9 mouse cellular contexts compared by ENCODE assay signal in genomic region chr1:147343276-147343953, GRCm38 (mm10).
DNase-seq lines count a peak whose midpoint lies in the region; ATAC-seq lines count a peak whose summit lies in the region.
"Had no signal": no experiment of that assay in that cellular context is flagged by ENCODE, and none has a peak within 500 bp of the region (broad histone marks: within the 10 kb centered on the region; RNA-seq: fewer than 3 reads in every experiment).

No protein-coding gene starts in this region.

- H3K4me1 ChIP-seq in embryonic facial prominence, embryonic 14.5 days (ENCODE audit: control insufficient read depth, insufficient read depth, low read length): no peaks in the 10 kb centered on the region
- H3K4me1 ChIP-seq in embryonic facial prominence, embryonic 10.5 days: no peaks in the 10 kb centered on the region
- H3K4me1 ChIP-seq: limb, embryonic 12.5 days had no signal

- no peak for ATAC-seq in embryonic facial prominence, embryonic 14.5 days (ENCODE audit: low read depth)
- ATAC-seq in inflammation-experienced regulatory T-cells, adult 6 months: no peak

- H3K4me2 ChIP-seq in embryonic facial prominence, embryonic 14.5 days (ENCODE audit: low read depth, low read length): no peak overlapping the region
- H3K4me2 ChIP-seq: limb, embryonic 12.5 days had no signal

- H3K9me3 ChIP-seq in embryonic facial prominence, embryonic 14.5 days (ENCODE audit: control insufficient read depth, low read length): no peaks in the 10 kb centered on the region
- H3K9me3 ChIP-seq in embryonic facial prominence, embryonic 10.5 days: no peaks in the 10 kb centered on the region
- H3K9me3 ChIP-seq: limb, embryonic 12.5 days had no signal

- no peak overlapping the region for H3K27ac ChIP-seq in embryonic facial prominence, embryonic 14.5 days (replicated peaks; ENCODE audit: low read depth, low read length)
- no peak overlapping the region for H3K27ac ChIP-seq in embryonic facial prominence, embryonic 10.5 days (replicated peaks)
- H3K27ac ChIP-seq: limb, embryonic 12.5 days had no signal

- no peak overlapping the region for H3K4me3 ChIP-seq in embryonic facial prominence, embryonic 14.5 days (ENCODE audit: low read depth, low read length)
- H3K4me3 ChIP-seq in embryonic facial prominence, embryonic 10.5 days: no peak overlapping the region
- H3K4me3 ChIP-seq: limb, embryonic 12.5 days had no signal

- peak; percentile 13 for DNase-seq in embryonic facial prominence, embryonic 14.5 days (ENCODE audit: low spot score)
- DNase-seq in embryonic facial prominence, embryonic 10.5 days (ENCODE audit: low spot score): no peak
- DNase-seq in brain, adult 2 months (ENCODE audit: low read depth, low spot score): peak; percentile 86
- DNase-seq in frontal cortex, postnatal 14 days (ENCODE audit: low spot score in 2 of 2): peak; percentile 30 to 34
- DNase-seq in left cerebral cortex, adult 18-20 months (ENCODE audit: low spot score in 2 of 2): peak; percentile 67 to 74
- no peak for DNase-seq in adrenal gland, adult 2 months
- no peak for DNase-seq in spleen, postnatal 36 days (ENCODE audit: low spot score in 2 of 2)

- whole genome bisulfite sequencing in embryonic facial prominence, embryonic 14.5 days: 91% methylated on average over 9 of the region's 9 CpGs
- 93% methylated on average over 9 of the region's 9 CpGs for WGBS in embryonic facial prominence, embryonic 10.5 days

- H3K27me3 ChIP-seq in embryonic facial prominence, embryonic 14.5 days (replicated peaks; ENCODE audit: control insufficient read depth, insufficient read depth, low read length): no peaks in the 10 kb centered on the region
- H3K27me3 ChIP-seq in embryonic facial prominence, embryonic 10.5 days (replicated peaks; ENCODE audit: low read depth, poor library complexity, severe bottlenecking): no peaks in the 10 kb centered on the region
- H3K27me3 ChIP-seq: limb, embryonic 12.5 days had no signal

- no peaks in the 10 kb centered on the region for H3K36me3 ChIP-seq in embryonic facial prominence, embryonic 14.5 days (ENCODE audit: control insufficient read depth, insufficient read depth, low read length)
- H3K36me3 ChIP-seq in embryonic facial prominence, embryonic 10.5 days (replicated peaks): no peaks in the 10 kb centered on the region
- H3K36me3 ChIP-seq: limb, embryonic 12.5 days had no signal

- H3K9ac ChIP-seq in embryonic facial prominence, embryonic 14.5 days (ENCODE audit: low read depth, low read length): no peak overlapping the region
- H3K9ac ChIP-seq: limb, embryonic 12.5 days had no signal

Comparison
In these comparisons a context has a peak if more than half of its experiments do, and no peak if none do; other contexts are left out.
1. DNase-seq: peak in embryonic facial prominence, embryonic 14.5 days (single experiment), brain, adult 2 months (single experiment), frontal cortex, postnatal 14 days (2 of 2) and left cerebral cortex, adult 18-20 months (2 of 2); none in embryonic facial prominence, embryonic 10.5 days (single experiment), adrenal gland, adult 2 months (single experiment) and spleen, postnatal 36 days (0 of 2).